Mouse (Mus musculus) myocyte (in vitro differentiated cells): ENCODE measurements around the gene Mif4gd.

Experiments used
- CEBPB ChIP-seq: IDR thresholded peaks from 2 replicates; pipeline ENCODE4 v1.6.1; 2011; ENCODE audit warnings: mild to moderate bottlenecking, moderate library complexity; ENCODE audit not compliant: poor library complexity, insufficient read depth, severe bottlenecking
- E2F4 ChIP-seq: IDR thresholded peaks from one replicate; pipeline ENCODE4 v1.6.1; 2011; ENCODE audit warnings: mild to moderate bottlenecking, control low read depth, moderate library complexity; ENCODE audit not compliant: insufficient read depth
- MAX ChIP-seq: IDR thresholded peaks from one replicate; pipeline ENCODE4 v1.6.1; 2011; ENCODE audit warnings: low read depth, mild to moderate bottlenecking, control low read depth
- MYOG ChIP-seq, 3 experiments: IDR thresholded peaks; one replicate each; pipeline ENCODE4 v1.6.1; 2011; ENCODE audit warnings: control low read depth in 2 of 3, low read depth in 2 of 3, mild to moderate bottlenecking in 2 of 3; ENCODE audit not compliant: insufficient read length in 2 of 3, control insufficient read depth in 1 of 3, insufficient read depth in 1 of 3
- POLR2A ChIP-seq: IDR thresholded peaks from one replicate; pipeline ENCODE4 v1.6.1; 2011; ENCODE audit warnings: low read depth, mild to moderate bottlenecking, control low read depth, moderate library complexity; ENCODE audit not compliant: insufficient read length
- POLR2AphosphoS2 ChIP-seq: IDR thresholded peaks from one replicate; pipeline ENCODE4 v1.6.1; 2011; ENCODE audit warnings: low read depth, control low read depth; ENCODE audit not compliant: insufficient read length
- USF1 ChIP-seq: IDR thresholded peaks from one replicate; pipeline ENCODE4 v1.6.1; 2011; ENCODE audit warnings: low read depth, mild to moderate bottlenecking, control low read depth, moderate library complexity

DNA sequence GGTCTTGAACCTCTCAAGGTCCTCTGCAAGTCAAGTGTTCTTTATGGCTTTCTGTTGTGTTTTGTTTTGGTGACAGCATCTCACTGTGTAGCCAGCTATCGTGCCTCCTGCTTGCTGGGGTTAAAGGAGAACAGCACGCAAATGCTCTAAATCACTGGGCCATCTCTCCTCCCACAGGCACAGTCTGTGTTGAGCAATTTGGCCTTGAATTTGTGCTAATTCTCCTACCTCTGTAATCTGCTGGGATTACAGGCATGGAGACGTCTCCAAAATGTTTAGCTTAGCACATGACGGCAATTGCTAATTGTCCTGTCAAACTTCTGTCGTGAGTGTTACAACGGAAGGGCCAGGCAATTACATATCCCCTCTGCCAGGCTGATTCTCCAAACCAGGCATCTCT, 1.6 kb downstream of the Mif4gd start:
- TF ChIP-seq POLR2A (no peak), E2F4 (no peak), MYOG (IDR thresholded peaks at IDR 0.05; ENCODE audit: control insufficient read depth in 1 of 3, insufficient read depth in 1 of 3, insufficient read length in 2 of 3, low read depth in 2 of 3) (no peak), CEBPB (no peak), MAX (no peak), USF1 (no peak), POLR2AphosphoS2 (no peak)
